Mouse (Mus musculus) testis, adult 2 months (tissue): ENCODE measurements around the gene Cactin.

Experiments
- CTCF ChIP-seq: fragments of 200-500 bp; IDR thresholded peaks from 2 replicates; pipeline ENCODE4 v1.5.1; 2012; ENCODE audit warnings: low read depth, mild to moderate bottlenecking, inconsistent platforms, low read length, moderate library complexity; ENCODE audit not compliant: control insufficient read depth, insufficient read depth, insufficient replicate concordance
- POLR2A ChIP-seq: fragments of 200-500 bp; IDR thresholded peaks from 2 replicates; pipeline ENCODE4 v1.6.1; 2012; ENCODE audit warnings: low read depth, mild to moderate bottlenecking, inconsistent platforms, low read length, moderate library complexity; ENCODE audit not compliant: control insufficient read depth

GRCm38 (mm10) chr10:81366477-81367206 is 45.7 kb downstream of the Cactin start:
- TF ChIP-seq CTCF: no peak
- peak; percentile 29; the same call in 1 of the 2 replicates for TF ChIP-seq POLR2A
